Mouse (Mus musculus) kidney, embryonic 14.5 days (tissue): ENCODE measurements around the gene Wnt5b. TPM values are rescaled to one million over a fixed set of nuclear protein-coding genes. Genes with fewer than 3 reads are reported as not detected.
A peak's percentile ranks its signal among the peaks of the same experiment; 100 is the strongest.

Experiments used
- ATAC-seq: fragments of 200-750 bp; cut with Nextera tagmentation; 2 replicates; pipeline ENCODE4 v1.8.0; 2017; ENCODE audit warnings: moderate number of reproducible peaks, mild to moderate bottlenecking, moderate TSS enrichment, moderate library complexity; ENCODE audit not compliant: low FRiP score, low TSS enrichment
- H3K27ac ChIP-seq: fragments of 300-500 bp; sonication (generic); 2 replicates; pipeline ENCODE4 v1.5.1; 2014; ENCODE audit warnings: low read depth, mild to moderate bottlenecking, low read length, moderate library complexity, mixed read lengths
- H3K27me3 ChIP-seq: fragments of 300-500 bp; sonication (generic); 2 replicates; pipeline ENCODE4 v1.6.1; 2014; ENCODE audit warnings: mild to moderate bottlenecking, low read length; ENCODE audit not compliant: control insufficient read depth, insufficient read depth
- H3K36me3 ChIP-seq: fragments of 300-500 bp; sonication (generic); 2 replicates; pipeline ENCODE4 v1.6.1; 2014; ENCODE audit warnings: low read length, mixed read lengths; ENCODE audit not compliant: control insufficient read depth, insufficient read depth
- H3K4me1 ChIP-seq: fragments of 300-500 bp; sonication (generic); 2 replicates; pipeline ENCODE4 v1.6.1; 2014; ENCODE audit warnings: low read length, mixed read lengths; ENCODE audit not compliant: control insufficient read depth, insufficient read depth
- H3K4me2 ChIP-seq: fragments of 300-500 bp; sonication (generic); replicated peaks from 2 replicates; pipeline ENCODE4 v1.6.1; 2014; ENCODE audit warnings: low read depth, mild to moderate bottlenecking, low read length
- H3K4me3 ChIP-seq: fragments of 300-500 bp; sonication (generic); 2 replicates; pipeline ENCODE4 v1.5.1; 2014; ENCODE audit warnings: mild to moderate bottlenecking, low read length
- H3K9ac ChIP-seq: fragments of 300-500 bp; sonication (generic); 2 replicates; pipeline ENCODE4 v1.6.1; 2014; ENCODE audit warnings: low read depth, mild to moderate bottlenecking, low read length, moderate library complexity
- H3K9me3 ChIP-seq: fragments of 300-500 bp; sonication (generic); 2 replicates; pipeline ENCODE4 v1.6.1; 2016; ENCODE audit warnings: low read length; ENCODE audit not compliant: control insufficient read depth
- WGBS: fragments of 180-500 bp; shearing (Covaris S2); extraction: QIAGEN DNeasy Blood & Tissue Kit; methylation state at CpG from one replicate; pipeline ENCODE4 v1.1.7; 2014; 5-methylcytosine and 5-hydroxymethylcytosine counted together
- polyA plus RNA-seq: library from polyadenylated mRNA; unstranded; fragments of >200 nt; fragmentation: Nextera tagmentation; extraction: Ambion mirVana; gene quantifications from 2 replicates; pipeline ENCODE4 v1.2.1, GENCODE M21; 2014

The Wnt5b gene
- polyA plus RNA-seq: 10.9 and 11.0 TPM in 2 replicates

DNA sequence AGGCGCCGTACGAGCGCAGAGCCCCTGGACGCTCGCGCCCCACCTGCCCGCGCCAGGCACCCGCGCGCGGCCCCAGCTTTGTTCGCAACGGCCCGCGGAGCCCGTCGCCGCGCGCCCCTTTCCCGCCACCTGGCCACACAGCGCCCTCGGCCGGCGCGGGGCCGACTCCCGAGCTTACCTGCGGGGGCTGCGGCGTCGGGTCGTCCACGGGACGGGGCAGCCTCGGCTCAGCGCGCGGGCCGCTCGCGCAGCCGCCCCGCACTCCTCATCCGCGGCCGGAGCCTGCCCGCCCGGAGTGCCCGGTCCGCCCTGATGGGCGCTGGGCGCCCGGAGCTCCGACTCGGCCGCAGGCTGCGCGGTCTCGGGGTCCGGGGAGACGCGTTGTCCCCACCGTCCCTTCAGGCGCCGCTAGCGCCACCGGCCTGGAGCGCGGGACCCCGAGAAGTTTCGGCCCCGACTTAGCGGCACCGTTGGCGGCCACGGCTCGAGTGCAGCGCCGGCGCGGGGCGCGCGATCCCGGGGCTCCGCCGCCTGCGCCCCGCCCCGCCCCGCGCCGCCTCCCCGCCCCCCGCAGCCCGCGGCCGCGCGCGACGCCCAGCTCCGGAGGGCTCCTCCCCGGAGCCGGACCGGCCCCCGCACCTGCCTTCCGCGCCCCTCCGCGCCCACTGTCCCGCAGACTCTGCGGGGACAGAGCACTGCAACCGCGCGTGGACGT, at the start of gene Wnt5b:
TSS of gene Wnt5b (minus strand) at position 545 of the 715 bp plus-strand sequence.
- ATAC-seq: peak; percentile 70
- H3K4me2 ChIP-seq: peak within 1 kb of the TSS; percentile 98
- under 1% methylated on average over 93 of the region's 120 CpGs for WGBS
- peak within 1 kb of the TSS; percentile 81 for H3K9ac ChIP-seq
- H3K9me3 ChIP-seq: no peaks in the 10 kb centered on the region
- H3K27ac ChIP-seq: no peak within 1 kb of the TSS
- H3K4me3 ChIP-seq: peak within 1 kb of the TSS; percentile 75
- H3K27me3 ChIP-seq: peaks cover 14% of the 10 kb centered on the region; the same call in 1 of the 2 replicates
- H3K36me3 ChIP-seq: no peaks in the 10 kb centered on the region
- H3K4me1 ChIP-seq: no peaks in the 10 kb centered on the region

GRCm38 (mm10) chr6:119590872-119591271, 46.7 kb upstream of the Wnt5b start:
- no peak overlapping the region for H3K27ac ChIP-seq
- ATAC-seq: no peak
- WGBS: 100% methylated on average over 2 of the region's 2 CpGs
- no peak overlapping the region for H3K4me2 ChIP-seq
- H3K36me3 ChIP-seq: no peaks in the 10 kb centered on the region
- H3K4me3 ChIP-seq: no peak overlapping the region
- H3K9ac ChIP-seq: no peak overlapping the region
- no peaks in the 10 kb centered on the region for H3K9me3 ChIP-seq
- H3K27me3 ChIP-seq: no peaks in the 10 kb centered on the region
- H3K4me1 ChIP-seq: peaks cover 6% of the 10 kb centered on the region

DNA sequence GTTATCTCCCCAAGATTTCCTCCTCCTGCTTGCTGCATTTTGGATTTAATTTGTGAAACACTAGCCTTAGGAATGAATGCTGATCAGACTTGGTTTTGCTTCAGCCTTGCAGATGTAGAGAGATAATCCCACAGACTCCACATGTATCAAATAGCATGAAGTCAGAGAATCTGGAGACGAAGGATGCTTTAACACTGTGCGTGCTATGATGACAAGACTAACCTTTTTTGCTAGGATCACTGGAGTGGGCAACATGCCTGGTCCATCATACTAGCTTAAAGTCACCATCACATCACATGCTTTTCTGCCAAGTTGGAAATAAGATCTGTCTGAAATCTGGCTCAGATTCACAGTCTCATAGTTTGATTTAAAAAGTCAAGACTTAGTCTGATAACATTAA, 43.8 kb upstream of the Wnt5b start:
- H3K4me1 ChIP-seq: peaks cover 26% of the 10 kb centered on the region
- H3K9ac ChIP-seq: no peak overlapping the region
- no peak for ATAC-seq
- H3K4me2 ChIP-seq: no peak overlapping the region
- no peaks in the 10 kb centered on the region for H3K36me3 ChIP-seq
- no peak overlapping the region for H3K4me3 ChIP-seq
- no peaks in the 10 kb centered on the region for H3K9me3 ChIP-seq
- H3K27me3 ChIP-seq: no peaks in the 10 kb centered on the region
- H3K27ac ChIP-seq: no peak overlapping the region
- WGBS: 73% methylated on average over 2 of the region's 2 CpGs

GRCm38 (mm10) chr6:119587454-119587853, 43.3 kb upstream of the Wnt5b start:
- H3K36me3 ChIP-seq: no peaks in the 10 kb centered on the region
- peaks cover 26% of the 10 kb centered on the region for H3K4me1 ChIP-seq
- no peak overlapping the region for H3K9ac ChIP-seq
- no peak for ATAC-seq
- no peaks in the 10 kb centered on the region for H3K9me3 ChIP-seq
- no peak overlapping the region for H3K4me3 ChIP-seq
- no peak overlapping the region for H3K27ac ChIP-seq
- H3K27me3 ChIP-seq: no peaks in the 10 kb centered on the region
- no peak overlapping the region for H3K4me2 ChIP-seq

DNA sequence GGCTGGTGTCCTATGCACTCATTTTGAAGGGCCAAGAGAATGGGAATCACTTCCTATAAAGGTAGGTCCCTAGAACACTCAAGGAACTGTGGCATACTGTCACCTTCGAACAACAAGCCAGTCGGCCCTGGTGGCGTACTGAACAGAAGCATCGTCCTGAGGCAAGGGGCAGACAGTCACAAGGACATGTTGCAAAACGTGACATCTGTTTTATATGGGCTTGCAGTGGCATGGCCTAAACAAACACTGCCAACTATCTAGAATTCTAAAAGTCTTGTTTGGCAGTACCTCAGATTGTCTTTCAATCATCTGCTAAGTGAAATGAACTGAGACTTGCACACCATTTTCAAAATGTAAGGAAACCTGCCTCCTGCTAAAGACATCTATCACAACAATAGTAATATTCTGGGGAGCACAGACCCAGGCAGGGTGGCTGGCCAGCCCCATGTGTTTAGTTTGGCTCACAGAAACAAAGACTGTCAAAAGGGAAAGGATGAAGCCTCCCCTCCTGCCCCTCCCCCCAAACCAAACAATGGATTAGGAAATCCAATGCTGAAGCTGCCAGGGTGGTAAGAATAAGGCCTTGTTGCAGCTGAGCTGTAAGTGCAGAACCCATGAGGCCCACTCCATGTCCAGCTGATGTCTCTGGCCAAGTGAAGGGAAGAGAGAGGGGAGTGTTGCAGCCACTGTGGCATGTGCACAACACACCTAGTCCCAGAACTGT, 41.7 kb upstream of the Wnt5b start:
- 49% methylated on average over 5 of the region's 5 CpGs for WGBS
- 0 out of 2 replicates have a peak overlapping the region, but pooled peaks have one; percentile 14 for H3K27ac ChIP-seq
- ATAC-seq: no peak

GRCm38 (mm10) chr6:119584061-119584460, 39.9 kb upstream of the Wnt5b start:
- no peaks in the 10 kb centered on the region for H3K27me3 ChIP-seq
- no peak overlapping the region for H3K9ac ChIP-seq
- H3K4me3 ChIP-seq: no peak overlapping the region
- H3K9me3 ChIP-seq: no peaks in the 10 kb centered on the region
- H3K4me1 ChIP-seq: peaks cover 26% of the 10 kb centered on the region
- no peak for ATAC-seq
- H3K36me3 ChIP-seq: no peaks in the 10 kb centered on the region
- H3K27ac ChIP-seq: no peak overlapping the region
- H3K4me2 ChIP-seq: no peak overlapping the region
- 6% methylated on average over 1 of the region's 1 CpGs for WGBS

More for the DNA sequence above, 41.7 kb upstream of the Wnt5b start:
- Histone ChIP-seq H3K4me3 (no peak overlapping the region), H3K4me1 (peaks cover 26% of the 10 kb centered on the region), H3K9me3 (no peaks in the 10 kb centered on the region), H3K9ac (no peak overlapping the region), H3K27me3 (no peaks in the 10 kb centered on the region), H3K36me3 (no peaks in the 10 kb centered on the region), H3K4me2 (no peak overlapping the region)

DNA sequence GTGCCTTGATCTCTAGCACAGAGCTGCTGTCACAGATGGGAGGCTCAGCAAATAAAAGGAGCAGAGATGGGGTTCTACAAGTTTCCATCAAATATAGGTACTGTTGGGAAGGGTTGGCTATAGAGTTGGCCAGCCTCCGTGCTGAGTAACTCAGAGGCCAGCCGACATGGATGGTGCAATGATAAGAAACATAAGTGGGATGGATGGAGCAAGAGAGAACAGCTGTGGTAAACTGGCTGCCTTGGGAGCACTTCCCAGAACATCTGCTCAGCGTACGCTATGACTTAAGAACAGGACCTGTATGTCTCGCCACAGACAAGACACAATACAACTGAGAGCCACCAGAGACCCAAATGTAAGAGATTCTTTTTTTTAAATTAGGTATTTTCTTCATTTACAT, 39.0 kb upstream of the Wnt5b start:
- H3K4me1 ChIP-seq: peaks cover 31% of the 10 kb centered on the region
- ATAC-seq: no peak
- WGBS: 88% methylated on average over 5 of the region's 5 CpGs

GRCm38 (mm10) chr6:119576706-119577105, 32.6 kb upstream of the Wnt5b start:
- H3K27me3 ChIP-seq: no peaks in the 10 kb centered on the region
- H3K4me2 ChIP-seq: no peak overlapping the region
- no peaks in the 10 kb centered on the region for H3K9me3 ChIP-seq
- no peak overlapping the region for H3K9ac ChIP-seq
- peaks cover 24% of the 10 kb centered on the region for H3K36me3 ChIP-seq
- H3K4me1 ChIP-seq: peaks cover 5% of the 10 kb centered on the region; the same call in 1 of the 2 replicates
- WGBS: 59% methylated on average over 4 of the region's 4 CpGs
- ATAC-seq: no peak
- H3K27ac ChIP-seq: no peak overlapping the region
- no peak overlapping the region for H3K4me3 ChIP-seq

More for the DNA sequence above, 39.0 kb upstream of the Wnt5b start:
- no peak overlapping the region for H3K9ac ChIP-seq
- no peaks in the 10 kb centered on the region for H3K36me3 ChIP-seq
- H3K27ac ChIP-seq: no peak overlapping the region
- H3K4me2 ChIP-seq: no peak overlapping the region
- H3K4me3 ChIP-seq: no peak overlapping the region
- H3K9me3 ChIP-seq: no peaks in the 10 kb centered on the region
- H3K27me3 ChIP-seq: no peaks in the 10 kb centered on the region

DNA sequence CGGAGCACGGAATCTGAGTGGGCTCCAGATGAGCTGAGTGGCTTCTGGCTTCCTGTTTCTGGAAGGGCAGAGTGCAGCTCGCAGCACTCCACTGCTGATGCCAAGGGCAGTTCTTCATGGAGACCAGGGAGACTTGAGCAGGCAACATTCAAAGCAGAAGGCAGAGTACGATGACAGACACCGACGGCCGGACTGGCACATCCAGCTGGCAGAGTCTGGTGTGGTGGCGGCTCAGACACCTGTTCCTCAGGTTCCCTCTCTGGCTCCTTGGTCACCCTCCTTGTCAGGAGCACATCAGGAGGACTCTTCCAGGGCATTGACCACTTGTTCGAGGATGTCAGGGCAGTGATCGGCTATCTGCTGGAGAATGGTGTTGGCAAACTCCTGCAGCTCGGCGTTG, 31.2 kb upstream of the Wnt5b start:
- H3K9ac ChIP-seq: no peak overlapping the region
- peaks cover 5% of the 10 kb centered on the region; the same call in 1 of the 2 replicates for H3K4me1 ChIP-seq
- no peak overlapping the region for H3K4me3 ChIP-seq
- no peaks in the 10 kb centered on the region for H3K27me3 ChIP-seq
- no peaks in the 10 kb centered on the region for H3K9me3 ChIP-seq
- ATAC-seq: no peak
- peaks cover 24% of the 10 kb centered on the region for H3K36me3 ChIP-seq
- no peak overlapping the region for H3K27ac ChIP-seq
- WGBS: 91% methylated on average over 12 of the region's 12 CpGs
- no peak overlapping the region for H3K4me2 ChIP-seq
